Mouse (Mus musculus) cerebellum, adult 9-11 months (tissue): Measurements from ENCODE around the gene Ciapin1.
A peak's percentile ranks its signal among the peaks of the same experiment; 100 is the strongest.

Experiments used
- DNase-seq: peaks from one replicate; pipeline ENCODE4 v3.0.0; 2022

The Ciapin1 gene

DNA sequence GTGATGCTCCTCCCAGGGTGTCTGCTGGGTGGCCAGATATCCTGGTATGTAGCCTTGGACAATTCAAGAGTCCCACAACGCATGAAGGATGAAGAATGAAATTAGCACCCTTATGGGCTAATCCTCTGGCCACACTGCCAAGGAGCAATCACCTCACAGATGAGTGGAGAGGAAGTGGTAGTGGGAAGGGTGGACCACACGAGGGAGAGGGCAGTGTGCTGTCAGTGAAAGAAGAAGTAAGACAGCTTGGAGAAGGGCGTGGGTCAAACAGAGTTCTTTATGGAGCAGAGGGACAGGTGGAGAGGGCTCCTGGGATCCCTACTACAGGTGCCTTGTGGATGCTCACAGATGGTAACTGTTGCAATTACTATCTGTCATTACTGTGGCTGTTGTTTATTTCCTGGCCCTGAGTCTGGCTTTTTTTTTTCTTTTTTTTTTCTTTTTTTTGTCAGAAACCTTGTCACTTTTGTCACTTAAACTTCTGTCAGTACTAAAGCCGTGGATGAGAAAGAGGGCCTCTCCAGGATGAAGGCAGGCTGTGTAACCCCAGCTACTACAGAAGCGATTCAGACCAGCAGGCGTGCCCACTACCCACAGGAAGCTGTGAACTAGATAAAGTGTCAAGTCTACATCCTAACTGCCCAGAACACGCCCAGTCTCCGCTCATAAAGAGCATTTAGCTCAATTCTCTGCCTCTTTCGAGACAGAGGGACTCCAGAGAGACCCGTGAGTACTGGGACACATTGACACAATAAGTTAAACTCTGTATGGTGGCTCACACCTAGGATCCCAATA lies 33.4 kb downstream of the Ciapin1 start:
- no peak for DNase-seq

- no peak for DNase-seq
Observed at GRCm38 (mm10) chr8:94803551-94803950, 34.6 kb downstream of the Ciapin1 start.

- DNase-seq = no peak
Observed at GRCm38 (mm10) chr8:94802375-94802774, 35.8 kb downstream of the Ciapin1 start.

DNA sequence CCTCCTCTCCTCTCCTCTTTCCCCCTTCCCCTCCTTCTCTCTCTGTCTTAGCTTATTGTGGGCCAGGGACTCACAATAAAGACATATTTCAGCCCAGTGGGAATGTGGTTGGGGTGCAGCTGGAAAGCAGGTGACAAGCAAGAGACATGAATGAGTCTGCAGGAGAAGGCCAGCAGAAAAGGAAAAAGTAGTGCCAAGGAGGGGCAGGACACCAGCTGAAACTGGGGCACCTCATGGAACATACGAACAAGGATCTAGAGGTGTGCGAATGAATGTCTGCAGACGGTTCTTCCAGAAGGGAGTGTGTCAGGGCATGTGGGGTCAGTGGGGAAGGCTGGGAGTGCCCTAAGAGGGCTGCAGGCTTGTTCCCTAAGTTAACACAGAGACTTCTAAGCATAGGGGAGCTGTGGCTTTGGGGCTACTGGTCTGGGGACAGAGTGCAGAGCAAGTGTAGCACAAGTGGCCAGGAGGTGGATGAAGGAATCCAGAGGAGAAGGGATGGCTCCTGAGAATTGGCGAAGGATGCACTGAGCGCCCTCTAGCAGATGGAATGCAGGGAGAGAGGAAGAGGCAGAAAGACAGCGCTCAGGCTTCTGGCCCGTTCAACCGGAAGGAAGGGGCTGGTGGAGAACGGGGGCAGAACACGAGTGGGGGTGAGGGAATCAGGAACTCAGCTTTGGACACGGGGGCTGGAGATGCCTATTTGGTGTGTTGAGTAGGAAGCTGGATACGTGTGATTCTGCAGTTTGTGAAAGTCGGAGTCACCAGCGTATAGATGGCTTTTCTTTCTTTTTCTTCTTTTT lies 36.7 kb downstream of the Ciapin1 start:
- peak; percentile 50 for DNase-seq

DNA sequence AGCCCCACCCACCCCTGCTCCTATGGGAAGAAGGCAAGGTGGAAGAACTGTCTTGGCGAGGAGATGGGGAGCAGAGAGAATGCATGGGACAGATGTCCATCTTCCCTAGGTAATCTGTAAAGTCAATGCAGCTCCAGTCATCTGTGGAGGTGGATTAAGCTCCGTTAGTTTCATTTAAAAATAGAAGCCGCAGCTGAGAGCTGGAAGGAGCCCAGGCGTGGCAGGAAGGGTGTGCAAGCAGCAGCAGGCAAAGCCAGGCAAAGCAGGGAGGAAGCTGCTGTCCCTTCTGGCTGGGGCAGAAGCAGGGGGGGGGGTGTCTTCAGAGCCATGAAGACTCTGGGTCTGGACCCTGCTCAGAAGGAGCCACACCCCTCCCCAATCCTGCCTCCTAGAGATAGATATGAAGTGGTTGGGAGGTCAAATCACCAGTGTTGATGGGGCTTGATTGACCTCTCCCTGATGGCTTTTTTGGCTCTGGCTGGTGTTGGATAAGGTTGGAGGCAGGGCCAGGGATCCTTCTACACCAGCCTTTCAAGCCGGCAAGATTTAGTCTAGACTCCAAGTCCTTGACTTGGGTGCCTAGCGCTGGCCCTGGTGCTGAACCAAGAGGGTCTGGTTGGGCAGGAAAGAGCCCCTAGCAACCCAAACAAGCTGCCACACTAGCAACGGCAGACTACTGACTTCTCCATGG lies 37.7 kb downstream of the Ciapin1 start:
- DNase-seq = no peak

- DNase-seq = no peak
Observed at GRCm38 (mm10) chr8:94794782-94795181, 43.4 kb downstream of the Ciapin1 start.

GRCm38 (mm10) chr8:94794368-94794767 lies 43.8 kb downstream of the Ciapin1 start:
- no peak for DNase-seq

GRCm38 (mm10) chr8:94789256-94789955 lies 48.8 kb downstream of the Ciapin1 start:
- DNase-seq = no peak

DNA sequence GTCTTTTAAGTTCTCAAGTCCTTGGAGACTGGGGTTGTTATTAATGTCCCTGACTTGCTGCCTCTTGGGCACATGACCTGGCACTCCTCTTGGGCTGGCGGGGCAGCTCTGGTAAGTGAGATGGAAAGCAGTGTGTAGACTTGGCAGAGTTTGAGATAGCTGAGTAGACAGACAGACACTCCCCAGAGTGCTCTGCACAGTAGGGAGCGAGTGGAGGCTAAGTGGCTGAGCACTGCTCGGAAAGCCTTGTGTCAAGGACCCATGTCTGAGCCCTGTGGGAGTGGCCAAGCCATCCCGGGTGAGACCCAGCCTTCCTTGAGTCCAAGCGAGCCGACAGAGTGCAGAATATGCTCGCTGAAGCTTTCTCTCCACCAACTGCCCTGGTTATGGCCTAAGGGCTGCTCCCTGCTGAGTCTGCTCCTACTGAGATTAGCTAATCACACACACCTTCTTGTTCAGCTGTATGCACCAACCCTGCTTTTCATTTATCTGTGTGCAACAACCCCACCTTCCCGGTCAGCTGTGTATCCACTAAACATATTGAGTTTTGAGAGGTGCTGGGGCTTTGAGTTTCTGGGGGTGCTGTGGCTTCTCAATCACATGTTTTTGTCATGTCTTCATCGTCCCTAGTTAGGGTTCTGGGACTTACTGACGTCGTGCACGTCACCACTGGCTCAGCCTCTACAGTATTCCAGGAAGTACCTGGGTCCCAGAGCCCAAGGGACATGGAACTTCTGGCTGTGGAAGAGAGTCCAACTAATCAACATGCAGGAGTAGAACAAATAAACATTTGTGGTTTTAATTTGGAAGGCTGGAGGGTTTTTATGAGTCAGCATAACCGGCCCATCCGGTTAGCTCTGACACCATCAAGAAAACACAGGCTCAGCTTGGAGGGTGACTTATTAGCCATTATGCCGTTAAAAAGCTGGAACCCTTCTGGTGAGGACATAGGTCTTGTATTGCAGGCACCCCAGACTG lies 50.3 kb downstream of the Ciapin1 start:
- DNase-seq = no peak

GRCm38 (mm10) chr8:94785995-94786595 lies 52.1 kb downstream of the Ciapin1 start:
- no peak for DNase-seq

DNA sequence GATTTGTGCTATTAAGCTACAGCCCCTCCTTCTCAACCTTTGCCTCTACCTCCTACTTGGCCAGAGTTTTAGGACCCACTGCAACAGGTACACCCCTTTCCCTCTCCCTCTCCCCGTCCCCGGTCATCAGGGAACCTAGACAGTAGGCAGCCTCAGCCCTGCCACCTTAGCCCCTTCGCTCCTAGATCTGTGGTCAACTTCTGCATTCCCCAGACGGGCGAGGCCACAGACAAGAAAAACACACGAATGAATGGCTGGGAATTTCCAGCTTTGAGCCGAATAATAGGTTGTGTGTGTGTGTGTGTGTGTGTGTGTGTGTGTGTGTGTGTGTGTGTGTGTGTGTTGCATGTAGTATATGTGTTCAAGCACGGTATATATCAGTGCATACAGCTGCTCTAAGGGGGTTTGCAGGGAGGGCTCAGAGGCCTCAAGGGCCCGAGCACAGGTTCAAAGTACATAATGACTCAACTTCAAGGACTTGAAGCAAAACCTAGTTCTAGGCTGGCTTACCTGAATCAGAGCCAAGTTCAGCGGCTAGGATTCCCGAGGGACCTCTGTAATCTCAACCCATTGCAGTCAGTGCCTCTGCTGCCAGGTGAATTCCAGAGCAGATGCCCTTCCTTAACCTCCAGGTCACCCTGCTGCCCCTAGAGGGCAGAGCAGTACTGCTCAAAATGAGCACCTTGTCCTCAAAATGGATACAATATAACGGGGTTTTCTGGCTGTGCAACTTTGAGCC lies 52.7 kb downstream of the Ciapin1 start:
- DNase-seq = peak; percentile 41

DNA sequence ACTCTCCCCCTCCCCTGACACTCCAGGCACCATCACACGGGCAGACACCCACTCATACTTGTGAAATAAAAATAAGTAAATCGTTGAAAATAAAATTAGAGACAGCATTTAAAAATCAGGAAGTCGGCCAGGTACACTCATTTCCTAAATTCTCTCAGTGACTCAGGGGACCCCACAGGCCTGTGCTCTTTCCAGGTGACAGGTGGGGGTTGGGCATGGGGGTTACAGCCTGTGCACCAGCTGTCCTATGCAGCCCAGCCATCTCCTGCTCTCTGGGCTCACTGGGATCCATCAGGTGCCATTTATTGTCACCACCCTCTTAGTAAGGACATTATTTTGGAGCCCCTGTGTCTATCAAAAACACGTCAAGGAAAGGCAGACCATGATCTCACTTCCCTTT lies 54.3 kb downstream of the Ciapin1 start:
- no peak for DNase-seq

DNA sequence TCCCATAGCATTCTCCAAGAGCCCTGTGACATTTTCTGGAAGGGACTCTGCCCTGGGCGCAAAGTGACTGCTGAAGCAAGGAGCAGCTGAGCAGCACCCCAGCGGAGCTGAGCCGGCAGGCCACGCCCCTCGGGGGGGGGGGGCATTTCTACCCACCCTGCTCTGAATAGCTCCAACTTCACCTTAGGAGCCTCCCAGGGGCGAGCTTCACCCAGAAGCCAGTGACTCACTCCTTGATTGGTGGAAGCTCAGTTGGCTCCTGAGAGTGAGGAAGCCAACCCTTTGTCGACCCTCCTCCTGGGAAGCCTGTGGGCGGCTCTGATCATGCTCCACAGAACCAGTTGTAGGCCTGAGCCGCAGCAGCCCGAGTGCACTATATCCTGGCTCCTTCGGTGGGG lies 56.3 kb downstream of the Ciapin1 start:
- DNase-seq = no peak

GRCm38 (mm10) chr8:94781155-94781837 lies 56.9 kb downstream of the Ciapin1 start:
- no peak for DNase-seq

- DNase-seq = no peak
Observed at GRCm38 (mm10) chr8:94780491-94781154, 57.5 kb downstream of the Ciapin1 start.

DNA sequence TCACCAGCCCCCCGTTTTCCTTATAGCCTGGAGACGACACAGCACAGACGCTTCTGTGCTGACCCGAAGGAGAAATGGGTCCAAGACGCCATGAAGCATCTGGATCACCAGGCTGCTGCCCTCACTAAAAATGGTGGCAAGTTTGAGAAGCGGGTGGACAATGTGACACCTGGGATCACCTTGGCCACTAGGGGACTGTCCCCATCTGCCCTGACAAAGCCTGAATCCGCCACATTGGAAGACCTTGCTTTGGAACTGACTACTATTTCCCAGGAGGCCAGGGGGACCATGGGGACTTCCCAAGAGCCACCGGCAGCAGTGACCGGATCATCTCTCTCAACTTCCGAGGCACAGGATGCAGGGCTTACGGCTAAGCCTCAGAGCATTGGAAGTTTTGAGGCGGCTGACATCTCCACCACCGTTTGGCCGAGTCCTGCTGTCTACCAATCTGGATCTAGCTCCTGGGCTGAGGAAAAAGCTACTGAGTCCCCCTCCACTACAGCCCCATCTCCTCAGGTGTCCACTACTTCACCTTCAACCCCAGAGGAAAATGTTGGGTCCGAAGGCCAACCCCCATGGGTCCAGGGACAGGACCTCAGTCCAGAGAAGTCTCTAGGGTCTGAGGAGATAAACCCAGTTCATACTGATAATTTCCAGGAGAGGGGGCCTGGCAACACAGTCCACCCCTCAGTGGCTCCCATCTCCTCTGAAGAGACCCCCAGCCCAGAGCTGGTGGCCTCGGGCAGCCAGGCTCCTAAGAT lies 58.4 kb downstream of the Ciapin1 start:
- DNase-seq = no peak

DNA sequence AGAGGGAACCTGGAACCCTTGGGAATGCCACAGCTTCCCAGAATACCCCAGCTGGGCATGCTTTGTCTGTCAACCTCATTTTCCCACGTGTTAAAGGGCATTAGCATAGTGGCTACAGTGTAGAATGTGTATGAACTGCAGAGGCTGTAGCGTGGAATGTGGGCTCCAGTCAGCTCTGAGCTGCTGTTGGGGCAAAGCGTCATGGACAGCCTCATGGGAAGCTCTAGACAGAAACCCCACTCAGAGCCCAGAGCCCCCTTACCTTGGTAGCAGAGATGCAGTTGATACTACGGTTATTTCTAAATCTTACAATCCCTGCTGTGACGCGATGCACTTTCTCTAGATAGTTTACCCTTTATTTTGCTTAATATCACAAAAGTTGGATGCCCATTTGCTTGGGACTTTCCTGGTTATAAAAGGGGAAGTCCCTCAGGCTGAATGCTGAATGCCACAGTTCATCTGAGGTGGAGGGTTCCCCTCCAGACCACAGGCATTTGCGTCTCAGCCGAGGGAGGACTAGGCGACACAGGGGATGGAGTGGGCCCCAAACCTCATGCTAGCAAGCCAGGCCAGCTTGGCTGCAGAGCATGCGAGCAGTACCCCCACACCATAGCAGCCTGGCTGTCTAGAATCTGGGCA lies 59.1 kb downstream of the Ciapin1 start:
- no peak for DNase-seq

GRCm38 (mm10) chr8:94778473-94778872 lies 59.7 kb downstream of the Ciapin1 start:
- DNase-seq = no peak
